Mouse (Mus musculus) left cerebral cortex, adult 8-10 months (tissue): Measurements from ENCODE around the gene Rnf187. TPM values are rescaled to one million over a fixed set of nuclear protein-coding genes. Genes with fewer than 3 reads are reported as not detected.

Experiments
- DNase-seq, 2 experiments: peaks; one replicate each; pipeline ENCODE4 v3.0.0; 2022; ENCODE audit warnings: low spot score in 2 of 2
- total RNA-seq, 4 experiments: library from RNA; stranded (reverse); gene quantifications; 2 replicates each; pipeline ENCODE4 v1.2.4; 2022

Rnf187 gene
- total RNA-seq, 4 experiments from 2014 or later = 448 to 480 (median 462) TPM

- peak in 1 of 2 experiments; percentile 64 for DNase-seq
These were observed 9.2 kb upstream of the Rnf187 start for GRCm38 (mm10) chr11:58947798-58948528.

GRCm38 (mm10) chr11:58947306-58947705 is 8.6 kb upstream of the Rnf187 start:
- DNase-seq = no peak

GRCm38 (mm10) chr11:58944136-58944535 is 5.4 kb upstream of the Rnf187 start:
- DNase-seq = no peak

GRCm38 (mm10) chr11:58939088-58939439 is 348 bp upstream of the Rnf187 start:
- no peak for DNase-seq

GRCm38 (mm10) chr11:58937909-58938308 is 807 bp downstream of the Rnf187 start:
- DNase-seq = no peak

- no peak for DNase-seq
These were observed 7.1 kb downstream of the Rnf187 start for GRCm38 (mm10) chr11:58931576-58931975.

- DNase-seq = no peak
These were observed 8.5 kb downstream of the Rnf187 start for GRCm38 (mm10) chr11:58930254-58930653.

GRCm38 (mm10) chr11:58929641-58930040 is 9.1 kb downstream of the Rnf187 start:
- DNase-seq = no peak

- DNase-seq = no peak
These were observed 9.7 kb downstream of the Rnf187 start for GRCm38 (mm10) chr11:58929055-58929454.

GRCm38 (mm10) chr11:58927790-58928651 is 10.7 kb downstream of the Rnf187 start:
- DNase-seq = no peak

- no peak for DNase-seq
These were observed 11.7 kb downstream of the Rnf187 start for GRCm38 (mm10) chr11:58927053-58927452.

- DNase-seq = no peak
These were observed 12.1 kb downstream of the Rnf187 start for GRCm38 (mm10) chr11:58926651-58927050.

GRCm38 (mm10) chr11:58922420-58922819 is 16.3 kb downstream of the Rnf187 start:
- no peak for DNase-seq

- DNase-seq = no peak
These were observed 20.0 kb downstream of the Rnf187 start for GRCm38 (mm10) chr11:58918759-58919158.

- no peak for DNase-seq
These were observed 20.9 kb downstream of the Rnf187 start, which contains the start of gene Btnl10 for GRCm38 (mm10) chr11:58917745-58918366. TSS of gene Btnl10 (plus strand) at chr11:58917908.

GRCm38 (mm10) chr11:58916879-58917744 is 21.6 kb downstream of the Rnf187 start:
- no peak for DNase-seq

- DNase-seq = no peak
These were observed 24.2 kb downstream of the Rnf187 start for GRCm38 (mm10) chr11:58914461-58915028.

- no peak for DNase-seq
These were observed 24.9 kb downstream of the Rnf187 start for GRCm38 (mm10) chr11:58913776-58914175.

- DNase-seq = no peak
These were observed 33.9 kb downstream of the Rnf187 start for GRCm38 (mm10) chr11:58904838-58905237.

GRCm38 (mm10) chr11:58904410-58904718 is 34.4 kb downstream of the Rnf187 start:
- DNase-seq = no peak
